Mouse (Mus musculus) common myeloid progenitor, adult 5-6 weeks (primary cell): ENCODE results near the gene Whamm. TPM values are rescaled to one million over a fixed set of nuclear protein-coding genes. Genes with fewer than 3 reads are reported as not detected.

Experiments
- total RNA-seq: library from RNA; stranded (forward); fragments of 200-1000, 187-1606 nt; gene quantifications from 2 replicates; pipeline ENCODE4 v1.2.3, GENCODE M21; 2017

Gene Whamm
- total RNA-seq, 1 experiment from 2014 or later = 23.2 TPM

Other genes with a start within 250 kb of the Whamm start
- gene Rps17, start 226.0 kb upstream of the Whamm start, total RNA-seq = 3,700 and 3,979 TPM in 2 replicates
- gene Cpeb1, start 115.8 kb upstream of the Whamm start, total RNA-seq = not detected in 2 replicates
- 1.6 TPM in 1 of 2 replicates, not detected in the other for gene Ap3b2, start 77.3 kb upstream of the Whamm start, total RNA-seq
- gene BC048679, start 73.0 kb upstream of the Whamm start, total RNA-seq = not detected in 2 replicates
- 0.24 TPM in 1 of 2 replicates, not detected in the other for gene Fsd2, start 4.3 kb upstream of the Whamm start, total RNA-seq
- 0.78 TPM in 2 replicates for gene Homer2, start 136.3 kb downstream of the Whamm start, total RNA-seq
- gene Ramac, start 191.7 kb downstream of the Whamm start, total RNA-seq = 81.4 and 86.9 TPM in 2 replicates
- 79.2 and 93.8 TPM in 2 replicates for gene 3110040N11Rik, start 218.2 kb downstream of the Whamm start, total RNA-seq